Mouse (Mus musculus) small intestine, adult 2 months (tissue): ENCODE results near the gene Map2k6. TPM values are rescaled to one million over a fixed set of nuclear protein-coding genes. Genes with fewer than 3 reads are reported as not detected.

Experiments used
- H3K27ac ChIP-seq: fragments of 200-500 bp; 2 replicates; pipeline ENCODE4 v1.5.1; 2012; ENCODE audit warnings: low read depth, low read length, control low read depth, inconsistent platforms; ENCODE audit not compliant: insufficient read depth
- H3K27me3 ChIP-seq: fragments of 200-500 bp; 2 replicates; pipeline ENCODE4 v1.6.1; 2012; ENCODE audit warnings: mild to moderate bottlenecking, moderate library complexity, low read length, inconsistent platforms; ENCODE audit not compliant: control insufficient read depth, insufficient read depth
- H3K36me3 ChIP-seq: fragments of 200-500 bp; 2 replicates; pipeline ENCODE4 v1.6.1; 2012; ENCODE audit warnings: mild to moderate bottlenecking, low read length, control low read depth, inconsistent platforms; ENCODE audit not compliant: control insufficient read depth, insufficient read depth
- H3K4me1 ChIP-seq: fragments of 200-500 bp; 2 replicates; pipeline ENCODE4 v1.6.1; 2012; ENCODE audit warnings: low read length, inconsistent platforms, mixed read lengths; ENCODE audit not compliant: control insufficient read depth, insufficient read depth, insufficient read length
- H3K4me3 ChIP-seq: fragments of 200-500 bp; 2 replicates; pipeline ENCODE4 v1.5.1; 2012; ENCODE audit warnings: low read depth, mild to moderate bottlenecking, control low read depth, inconsistent platforms, low read length, moderate library complexity
- CTCF ChIP-seq: fragments of 200-500 bp; IDR thresholded peaks from 2 replicates; pipeline ENCODE4 v1.5.1; 2012; ENCODE audit warnings: low read depth, mild to moderate bottlenecking, control low read depth, inconsistent platforms, low read length, moderate library complexity, mixed read lengths; ENCODE audit not compliant: insufficient replicate concordance, insufficient read length; ENCODE audit errors: extremely low read depth
- POLR2A ChIP-seq: fragments of 200-500 bp; IDR thresholded peaks from 2 replicates; pipeline ENCODE4 v1.6.1; 2012; ENCODE audit warnings: low read depth, mild to moderate bottlenecking, control low read depth, inconsistent platforms, low read length, moderate library complexity
- WGBS: fragments of 180-500 bp; shearing (Covaris S2); methylation state at CpG from one replicate; pipeline ENCODE4 v1.1.7; 2018; 5-methylcytosine and 5-hydroxymethylcytosine counted together
- polyA plus RNA-seq: library from polyadenylated mRNA; depleted of rRNA; stranded (reverse); fragments of >200 nt; gene quantifications from 2 replicates; pipeline ENCODE4 v1.2.3, GENCODE M21; 2012

Gene Map2k6
- polyA plus RNA-seq, 1 experiment: 1.5 TPM

DNA sequence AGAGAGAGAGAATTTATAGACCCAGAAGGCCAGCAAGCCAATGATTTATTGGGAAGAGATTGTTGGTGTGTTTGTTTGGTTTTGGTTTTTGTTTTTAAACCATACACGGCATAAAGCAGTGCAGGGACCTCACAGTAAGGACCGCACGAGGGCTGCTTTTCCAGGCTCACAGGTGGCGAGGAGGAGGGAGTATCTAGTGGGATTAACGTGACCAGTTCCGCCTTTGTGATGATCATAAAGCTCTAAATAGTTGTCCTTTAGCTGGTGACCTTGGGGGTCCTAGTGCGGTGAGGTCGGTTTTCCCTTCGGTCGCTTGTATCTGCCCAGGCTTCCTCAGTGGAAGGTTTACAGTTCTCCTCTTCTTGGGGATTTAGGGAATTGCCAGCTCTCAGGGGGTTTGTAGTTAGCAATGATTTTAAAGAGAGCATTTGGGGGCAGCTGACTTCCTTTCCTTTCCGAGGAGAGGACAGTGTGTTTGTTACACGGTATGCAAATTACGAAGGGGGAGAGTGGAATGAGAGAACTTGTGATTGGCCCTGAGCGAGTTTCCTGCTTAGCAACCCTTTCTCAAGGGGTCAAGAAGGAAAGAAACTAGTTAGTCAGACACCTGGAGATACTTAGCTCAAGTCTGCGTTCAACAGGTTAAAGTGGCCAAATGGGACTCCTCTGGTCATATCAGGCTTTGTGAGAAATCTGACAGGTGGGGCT is 29.5 kb upstream of the Map2k6 start:
- no peaks in the 10 kb centered on the region for H3K36me3 ChIP-seq
- no peaks in the 10 kb centered on the region for H3K27me3 ChIP-seq
- peak overlapping the region; percentile 46 for H3K4me3 ChIP-seq
- 15% methylated on average over 15 of the region's 15 CpGs for WGBS
- H3K27ac ChIP-seq: peak overlapping the region; percentile 36
- TF ChIP-seq POLR2A: no peak
- no peak for TF ChIP-seq CTCF
- H3K4me1 ChIP-seq: 0 out of 2 replicates have a peak, but pooled peaks cover 2% of the 10 kb centered on the region

DNA sequence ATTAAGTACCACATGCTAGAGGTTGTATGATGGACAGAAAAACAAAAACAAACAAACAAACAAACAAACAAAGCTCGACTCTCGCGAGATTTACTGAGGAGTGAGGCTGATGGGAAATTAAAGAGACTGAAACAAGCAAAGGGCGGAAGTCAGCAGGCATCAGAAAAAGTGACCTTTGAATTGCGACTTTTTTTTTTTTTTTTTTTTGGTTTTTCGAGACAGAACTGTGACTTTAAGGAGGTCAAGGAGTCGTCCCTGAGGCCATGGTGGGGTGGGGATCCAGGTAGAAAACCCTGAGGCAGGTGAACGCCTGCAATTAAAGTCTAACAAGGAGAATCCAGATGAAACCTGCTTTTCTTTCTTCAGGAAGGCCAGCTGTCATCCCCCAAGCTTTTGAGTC is 27.1 kb upstream of the Map2k6 start:
- Histone ChIP-seq H3K4me3 (no peak overlapping the region), H3K27me3 (no peaks in the 10 kb centered on the region), H3K27ac (no peak overlapping the region), H3K36me3 (no peaks in the 10 kb centered on the region), H3K4me1 (0 out of 2 replicates have a peak, but pooled peaks cover 2% of the 10 kb centered on the region)
- WGBS: 34% methylated on average over 8 of the region's 8 CpGs
- no peak for TF ChIP-seq POLR2A
- no peak for TF ChIP-seq CTCF

DNA sequence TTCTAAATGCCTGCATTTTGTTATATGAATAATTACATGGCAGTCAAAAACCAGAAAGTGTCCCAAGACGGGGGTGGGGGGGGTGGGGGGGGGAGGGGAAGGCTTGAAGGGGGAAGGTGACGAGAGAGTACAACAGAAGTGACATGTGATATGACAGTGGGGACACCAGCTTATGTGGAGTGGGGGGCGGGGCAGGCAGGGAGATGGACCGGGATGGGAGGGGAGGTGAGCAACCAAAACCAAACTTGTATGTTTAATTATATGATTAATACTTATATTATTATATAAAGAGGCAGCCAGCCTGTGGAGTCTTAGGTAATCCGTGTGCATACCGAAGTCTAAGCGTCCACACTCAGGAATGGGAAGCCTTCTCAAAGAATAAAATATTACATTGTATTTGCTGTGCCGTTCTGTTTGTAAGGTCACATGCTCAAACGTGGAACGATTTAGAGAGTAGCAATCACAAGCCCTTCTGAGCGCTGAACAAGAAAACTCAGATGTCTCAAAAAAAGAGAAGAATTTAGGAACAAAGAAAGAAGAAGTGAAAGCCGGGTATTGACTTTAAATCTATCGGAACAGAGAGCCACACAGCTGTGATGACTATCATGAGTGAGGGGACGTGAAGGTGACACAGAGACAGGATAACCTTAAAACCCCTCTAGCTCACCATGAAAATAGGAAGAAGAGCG is 26.5 kb upstream of the Map2k6 start:
- no peaks in the 10 kb centered on the region for H3K27me3 ChIP-seq
- no peak overlapping the region for H3K4me3 ChIP-seq
- H3K27ac ChIP-seq: no peak overlapping the region
- H3K4me1 ChIP-seq: 0 out of 2 replicates have a peak, but pooled peaks cover 2% of the 10 kb centered on the region
- WGBS: 69% methylated on average over 15 of the region's 15 CpGs
- TF ChIP-seq POLR2A (no peak), CTCF (no peak)
- no peaks in the 10 kb centered on the region for H3K36me3 ChIP-seq

DNA sequence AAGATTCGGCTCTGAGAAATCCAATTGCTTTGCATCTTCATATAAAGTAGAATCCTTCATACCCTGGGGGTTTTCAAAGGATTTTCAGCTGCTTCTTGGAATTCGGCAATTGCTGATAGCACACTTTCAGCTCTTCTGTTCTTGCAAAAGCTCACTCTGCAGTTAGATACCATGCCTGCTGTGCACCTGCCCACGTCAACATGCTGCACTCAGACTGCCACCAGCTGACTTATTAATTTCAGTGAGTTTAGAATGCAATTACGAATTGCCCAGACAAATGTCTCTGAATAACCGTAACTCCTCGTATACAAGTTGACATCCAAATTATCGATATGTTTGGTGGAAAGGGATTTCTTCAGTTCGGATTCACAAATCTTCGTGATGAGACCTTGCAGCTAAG is 24.9 kb upstream of the Map2k6 start:
- WGBS: 91% methylated on average over 9 of the region's 9 CpGs
- H3K27me3 ChIP-seq: no peaks in the 10 kb centered on the region
- no peak overlapping the region for H3K27ac ChIP-seq
- TF ChIP-seq POLR2A (no peak), CTCF (no peak)
- peaks cover 4% of the 10 kb centered on the region; the same call in 1 of the 2 replicates for H3K4me1 ChIP-seq
- no peaks in the 10 kb centered on the region for H3K36me3 ChIP-seq
- H3K4me3 ChIP-seq: no peak overlapping the region

DNA sequence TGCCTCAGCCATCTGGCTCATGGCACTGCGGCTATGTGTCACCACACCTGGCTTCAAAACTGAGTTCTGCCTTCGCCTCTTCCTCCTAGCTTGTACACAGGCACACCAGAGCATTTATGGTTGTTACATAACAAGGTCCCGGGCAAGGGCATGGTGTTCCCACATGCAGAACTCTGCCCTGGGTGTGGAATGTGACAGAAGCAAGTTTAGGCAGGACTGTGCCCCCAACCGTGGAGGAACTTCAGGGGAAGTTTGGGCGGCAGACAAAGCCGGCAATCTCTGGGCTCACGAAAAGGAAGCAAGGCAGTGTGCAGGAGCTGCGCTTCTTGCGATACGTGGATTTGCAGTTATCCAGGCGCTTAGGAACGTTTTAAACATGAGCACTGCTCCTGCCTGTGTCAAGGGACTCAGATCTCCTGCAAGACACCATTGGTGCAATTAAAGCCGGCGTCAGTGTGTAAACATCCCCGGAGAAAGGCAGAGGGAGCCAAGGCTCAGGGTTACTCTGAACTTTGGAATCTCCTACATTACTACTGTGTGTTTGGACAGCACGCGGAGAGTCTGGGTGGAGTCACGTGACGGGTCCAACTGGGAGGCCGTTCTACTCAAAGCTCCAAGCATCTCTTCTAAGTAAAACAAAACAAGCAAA is 19.1 kb upstream of the Map2k6 start:
- 2% methylated on average over 20 of the region's 20 CpGs for WGBS
- no peak for TF ChIP-seq POLR2A
- TF ChIP-seq CTCF: 0 out of 2 replicates have a peak, but pooled peaks have one; percentile 15

DNA sequence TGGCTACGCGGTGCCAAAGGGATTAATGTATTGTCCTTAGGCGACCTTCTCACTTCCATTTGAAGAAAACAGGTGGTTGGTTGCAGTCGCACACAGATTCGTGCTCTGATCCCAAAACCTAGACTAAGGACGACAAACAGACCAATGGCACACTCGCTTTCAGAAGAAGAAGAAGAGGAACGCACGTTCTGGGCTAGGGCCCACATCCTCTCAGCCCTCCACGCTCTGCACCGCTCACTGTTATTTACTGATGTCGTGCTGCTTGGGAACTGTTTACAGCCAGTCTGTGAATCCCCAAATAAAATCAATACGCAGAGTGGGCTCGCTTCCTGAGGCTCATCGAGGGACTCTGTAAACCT is 18.6 kb upstream of the Map2k6 start:
- Histone ChIP-seq H3K36me3 (no peaks in the 10 kb centered on the region), H3K4me3 (peak overlapping the region; percentile 59), H3K27me3 (no peaks in the 10 kb centered on the region), H3K27ac (peak overlapping the region; percentile 98), H3K4me1 (peaks cover 6% of the 10 kb centered on the region; the same call in 1 of the 2 replicates)
- TF ChIP-seq CTCF (no peak), POLR2A (no peak)
- WGBS: 8% methylated on average over 15 of the region's 15 CpGs

More for the DNA sequence above, 19.1 kb upstream of the Map2k6 start:
- Histone ChIP-seq H3K36me3 (no peaks in the 10 kb centered on the region), H3K4me1 (peaks cover 6% of the 10 kb centered on the region; the same call in 1 of the 2 replicates), H3K27me3 (no peaks in the 10 kb centered on the region), H3K27ac (peak overlapping the region; percentile 98), H3K4me3 (peak overlapping the region; percentile 59)

DNA sequence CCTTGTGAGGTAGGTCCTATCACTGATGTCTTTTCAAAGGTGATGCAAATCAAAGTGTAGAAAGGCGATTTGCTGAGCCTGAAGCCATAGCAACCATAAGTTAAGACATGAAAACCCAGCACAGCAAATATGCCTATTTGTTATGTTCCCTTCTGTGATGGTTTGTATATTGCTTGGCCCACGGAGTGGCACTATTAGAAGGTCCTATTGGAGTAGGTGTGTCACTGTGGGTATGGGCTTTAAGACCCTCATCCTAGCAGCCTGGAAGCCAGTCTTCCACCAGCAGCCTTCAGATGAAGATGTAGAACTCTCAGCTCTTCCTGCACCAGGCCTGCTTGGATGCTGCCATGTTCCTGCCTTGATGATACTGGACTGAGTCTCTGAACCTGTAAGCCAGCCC is 13.4 kb upstream of the Map2k6 start:
- no peaks in the 10 kb centered on the region for H3K27me3 ChIP-seq

More for the DNA sequence above, 13.4 kb upstream of the Map2k6 start:
- Histone ChIP-seq H3K4me3 (no peak overlapping the region), H3K4me1 (peaks cover under 1% of the 10 kb centered on the region; the same call in 1 of the 2 replicates), H3K27ac (no peak overlapping the region), H3K36me3 (no peaks in the 10 kb centered on the region)
- WGBS: 92% methylated on average over 2 of the region's 2 CpGs
- TF ChIP-seq POLR2A (no peak), CTCF (no peak)
